Mouse (Mus musculus) adrenal gland, adult 8-10 months (tissue): Measurements from ENCODE around the gene Hes2. TPM values are rescaled to one million over a fixed set of nuclear protein-coding genes. Genes with fewer than 3 reads are reported as not detected.
A peak's percentile ranks its signal among the peaks of the same experiment; 100 is the strongest.

Source experiments
- DNase-seq: peaks from one replicate; pipeline ENCODE4 v3.0.0; 2022
- total RNA-seq, 4 experiments: library from RNA; stranded (reverse); gene quantifications; 2 replicates each; pipeline ENCODE4 v1.2.4; 2022

Hes2 gene
- total RNA-seq, 4 experiments from 2014 or later = not detected

- no peak for DNase-seq
Measured at GRCm38 (mm10) chr4:152131809-152132771, 26.6 kb upstream of the Hes2 start.

- DNase-seq = no peak
Measured at GRCm38 (mm10) chr4:152132772-152133169, 25.9 kb upstream of the Hes2 start.

- DNase-seq = no peak
Measured at GRCm38 (mm10) chr4:152133213-152133612, 25.5 kb upstream of the Hes2 start.

GRCm38 (mm10) chr4:152134507-152134906, 24.2 kb upstream of the Hes2 start:
- no peak for DNase-seq

GRCm38 (mm10) chr4:152135363-152135762, 23.3 kb upstream of the Hes2 start:
- no peak for DNase-seq

GRCm38 (mm10) chr4:152136112-152136875, 22.4 kb upstream of the Hes2 start:
- no peak for DNase-seq

- DNase-seq = no peak
Measured at GRCm38 (mm10) chr4:152136876-152137250, 21.8 kb upstream of the Hes2 start.

- DNase-seq = peak; percentile 85
Measured at GRCm38 (mm10) chr4:152138497-152139260, 20.0 kb upstream of the Hes2 start.

- DNase-seq = no peak
Measured at GRCm38 (mm10) chr4:152140441-152140840, 18.2 kb upstream of the Hes2 start.

- no peak for DNase-seq
Measured at GRCm38 (mm10) chr4:152141521-152142135, 17.0 kb upstream of the Hes2 start.

GRCm38 (mm10) chr4:152143632-152144031, 15.0 kb upstream of the Hes2 start:
- no peak for DNase-seq

- no peak for DNase-seq
Measured at GRCm38 (mm10) chr4:152145473-152145872, 13.2 kb upstream of the Hes2 start.

- DNase-seq = no peak
Measured at GRCm38 (mm10) chr4:152146033-152146827, 12.4 kb upstream of the Hes2 start.

- DNase-seq = no peak
Measured at GRCm38 (mm10) chr4:152150546-152150945, 8.1 kb upstream of the Hes2 start.

GRCm38 (mm10) chr4:152151451-152151965, 7.2 kb upstream of the Hes2 start:
- DNase-seq = no peak

GRCm38 (mm10) chr4:152151966-152152544, 6.6 kb upstream of the Hes2 start, which contains the start of gene Espn:
Gene Espn, minus strand, starts transcription at chr4:152152371.
- DNase-seq = no peak

- DNase-seq = peak; percentile 59
Measured at GRCm38 (mm10) chr4:152153771-152154177, 4.9 kb upstream of the Hes2 start.

GRCm38 (mm10) chr4:152155019-152155418, 3.6 kb upstream of the Hes2 start:
- DNase-seq = no peak

- DNase-seq = no peak
Measured at GRCm38 (mm10) chr4:152157779-152158584, 685 bp upstream of the Hes2 start.

- no peak for DNase-seq
Measured at GRCm38 (mm10) chr4:152159285-152159678, 615 bp downstream of the Hes2 start.
